Mouse (Mus musculus): ENCODE measurements at regions not wholly inside any gene's neighbourhood (a gene's known extent, or its start where the extent isn't known, plus 50 kb on each side); places are given as distances from the start of the nearest gene placed in this dataset.

GRCm38 (mm10) chr13:30065520-30065919 is 70.8 kb upstream of the Mboat1 start:
- Histone ChIP-seq H3K27ac (ENCODE audit: insufficient read depth, low read length) (no peak overlapping the region), H3K4me1 (ENCODE audit: control insufficient read depth, insufficient read depth, low read length) (no peaks in the 10 kb centered on the region), H3K4me3 (ENCODE audit: insufficient read depth, low read length) (no peak overlapping the region)
- TF ChIP-seq CTCF (IDR thresholded peaks at IDR 0.05; ENCODE audit: borderline replicate concordance, insufficient read depth, low read length) (no peak), POLR2A (IDR thresholded peaks at IDR 0.05; ENCODE audit: low read depth, low read length) (no peak)

GRCm38 (mm10) chr13:30063741-30064140 is 72.5 kb upstream of the Mboat1 start:
- H3K4me1 ChIP-seq (ENCODE audit: control insufficient read depth, insufficient read depth, low read length): no peaks in the 10 kb centered on the region
- TF ChIP-seq POLR2A (IDR thresholded peaks at IDR 0.05; ENCODE audit: low read depth, low read length) (no peak), CTCF (IDR thresholded peaks at IDR 0.05; ENCODE audit: borderline replicate concordance, insufficient read depth, low read length) (no peak)

GRCm38 (mm10) chr13:30062285-30062684 is 74.0 kb upstream of the Mboat1 start:
- H3K4me1 ChIP-seq (ENCODE audit: control insufficient read depth, insufficient read depth, low read length): no peaks in the 10 kb centered on the region
- TF ChIP-seq POLR2A (IDR thresholded peaks at IDR 0.05; ENCODE audit: low read depth, low read length) (no peak), CTCF (IDR thresholded peaks at IDR 0.05; ENCODE audit: borderline replicate concordance, insufficient read depth, low read length) (no peak)
- H3K27ac ChIP-seq (ENCODE audit: insufficient read depth, low read length): no peak overlapping the region
- H3K4me3 ChIP-seq (ENCODE audit: insufficient read depth, low read length): no peak overlapping the region

More at GRCm38 (mm10) chr13:30063741-30064140, 72.5 kb upstream of the Mboat1 start:
- Histone ChIP-seq H3K4me3 (ENCODE audit: insufficient read depth, low read length) (no peak overlapping the region), H3K27ac (ENCODE audit: insufficient read depth, low read length) (no peak overlapping the region)

GRCm38 (mm10) chr13:30055141-30055645 is 69.3 kb upstream of the E2f3 start:
- Histone ChIP-seq H3K27ac (ENCODE audit: insufficient read depth, low read length) (no peak overlapping the region), H3K4me3 (ENCODE audit: insufficient read depth, low read length) (no peak overlapping the region), H3K4me1 (ENCODE audit: control insufficient read depth, insufficient read depth, low read length) (no peaks in the 10 kb centered on the region)
- TF ChIP-seq CTCF (IDR thresholded peaks at IDR 0.05; ENCODE audit: borderline replicate concordance, insufficient read depth, low read length) (no peak), POLR2A (IDR thresholded peaks at IDR 0.05; ENCODE audit: low read depth, low read length) (no peak)

GRCm38 (mm10) chr13:30051891-30052550 is 66.2 kb upstream of the E2f3 start:
- Histone ChIP-seq H3K27ac (ENCODE audit: insufficient read depth, low read length) (no peak overlapping the region), H3K4me3 (ENCODE audit: insufficient read depth, low read length) (no peak overlapping the region)
- TF ChIP-seq POLR2A (IDR thresholded peaks at IDR 0.05; ENCODE audit: low read depth, low read length) (no peak), CTCF (IDR thresholded peaks at IDR 0.05; ENCODE audit: borderline replicate concordance, insufficient read depth, low read length) (no peak)

GRCm38 (mm10) chr13:30050745-30051508 is 65.1 kb upstream of the E2f3 start:
- Histone ChIP-seq H3K4me3 (ENCODE audit: insufficient read depth, low read length) (no peak overlapping the region), H3K27ac (ENCODE audit: insufficient read depth, low read length) (no peak overlapping the region), H3K4me1 (ENCODE audit: control insufficient read depth, insufficient read depth, low read length) (no peaks in the 10 kb centered on the region)
- TF ChIP-seq POLR2A (IDR thresholded peaks at IDR 0.05; ENCODE audit: low read depth, low read length) (no peak), CTCF (IDR thresholded peaks at IDR 0.05; ENCODE audit: borderline replicate concordance, insufficient read depth, low read length) (no peak)

More at GRCm38 (mm10) chr13:30051891-30052550, 66.2 kb upstream of the E2f3 start:
- no peaks in the 10 kb centered on the region for H3K4me1 ChIP-seq (ENCODE audit: control insufficient read depth, insufficient read depth, low read length)

GRCm38 (mm10) chr13:30048260-30048859 is 62.5 kb upstream of the E2f3 start:
- no peak overlapping the region for H3K4me3 ChIP-seq (ENCODE audit: insufficient read depth, low read length)
- TF ChIP-seq POLR2A (IDR thresholded peaks at IDR 0.05; ENCODE audit: low read depth, low read length) (no peak), CTCF (IDR thresholded peaks at IDR 0.05; ENCODE audit: borderline replicate concordance, insufficient read depth, low read length) (no peak)
- no peaks in the 10 kb centered on the region for H3K4me1 ChIP-seq (ENCODE audit: control insufficient read depth, insufficient read depth, low read length)
- no peak overlapping the region for H3K27ac ChIP-seq (ENCODE audit: insufficient read depth, low read length)

- no peak for TF ChIP-seq CTCF (IDR thresholded peaks at IDR 0.05; ENCODE audit: borderline replicate concordance, insufficient read depth, low read length)
- H3K4me3 ChIP-seq (ENCODE audit: insufficient read depth, low read length): no peak overlapping the region
- H3K27ac ChIP-seq (ENCODE audit: insufficient read depth, low read length): no peak overlapping the region
- no peaks in the 10 kb centered on the region for H3K4me1 ChIP-seq (ENCODE audit: control insufficient read depth, insufficient read depth, low read length)
Measured at GRCm38 (mm10) chr13:30046504-30047169, 60.8 kb upstream of the E2f3 start.

- no peak overlapping the region for H3K4me3 ChIP-seq (ENCODE audit: insufficient read depth, low read length)
- TF ChIP-seq CTCF (IDR thresholded peaks at IDR 0.05; ENCODE audit: borderline replicate concordance, insufficient read depth, low read length) (no peak), POLR2A (IDR thresholded peaks at IDR 0.05; ENCODE audit: low read depth, low read length) (no peak)
- no peak overlapping the region for H3K27ac ChIP-seq (ENCODE audit: insufficient read depth, low read length)
Measured at GRCm38 (mm10) chr13:30046061-30046460, 60.2 kb upstream of the E2f3 start.

More at GRCm38 (mm10) chr13:30046061-30046460, 60.2 kb upstream of the E2f3 start:
- H3K4me1 ChIP-seq (ENCODE audit: control insufficient read depth, insufficient read depth, low read length): peaks cover 2% of the 10 kb centered on the region; the same call in 1 of the 2 replicates
